Mouse (Mus musculus) liver, adult 2 months (tissue): Measurements from ENCODE around the gene Slc22a27.

ENCODE experiments used
- CTCF ChIP-seq: fragments of 200-500 bp; IDR thresholded peaks from 2 replicates; pipeline ENCODE4 v1.5.1; 2011; ENCODE audit warnings: low read depth, low read length, control low read depth
- POLR2A ChIP-seq: fragments of 200-500 bp; IDR thresholded peaks from 2 replicates; pipeline ENCODE4 v1.6.1; 2011; ENCODE audit warnings: low read length, control low read depth; ENCODE audit not compliant: insufficient read depth; ENCODE audit errors: extremely low read depth

GRCm38 (mm10) chr19:7876626-7877025, 89.2 kb downstream of the Slc22a27 start:
- no peak for TF ChIP-seq CTCF
- TF ChIP-seq POLR2A: no peak
